Mouse (Mus musculus): Measurements from ENCODE around the gene Rheb. TPM values are rescaled to one million over a fixed set of nuclear protein-coding genes. Genes with fewer than 3 reads are reported as not detected.

Gene Rheb
- polyA plus RNA-seq, 1 experiment: 17.3 TPM

- Histone ChIP-seq H3K27ac (ENCODE audit: insufficient read depth, low read depth, low read length) (no peak overlapping the region), H3K4me3 (ENCODE audit: low read depth, low read length) (no peak overlapping the region), H3K4me1 (ENCODE audit: control insufficient read depth, insufficient read depth, insufficient read length, low read length) (peaks cover 2% of the 10 kb centered on the region; the same call in 1 of the 2 replicates), H3K36me3 (ENCODE audit: control insufficient read depth, insufficient read depth, low read length) (peaks cover 2% of the 10 kb centered on the region), H3K27me3 (ENCODE audit: control insufficient read depth, insufficient read depth, low read length) (no peaks in the 10 kb centered on the region)
- TF ChIP-seq CTCF (IDR thresholded peaks at IDR 0.05; ENCODE audit: extremely low read depth, insufficient read length, insufficient replicate concordance, low read depth, low read length) (no peak), POLR2A (IDR thresholded peaks at IDR 0.05; ENCODE audit: low read depth, low read length) (no peak)
- WGBS: 42% methylated on average over 7 of the region's 7 CpGs
Observed at GRCm38 (mm10) chr5:24797858-24798257, 44.6 kb downstream of the Rheb start.

GRCm38 (mm10) chr5:24792961-24793360 is 49.5 kb downstream of the Rheb start:
- no peaks in the 10 kb centered on the region for H3K36me3 ChIP-seq (ENCODE audit: control insufficient read depth, insufficient read depth, low read length)
- H3K27me3 ChIP-seq (ENCODE audit: control insufficient read depth, insufficient read depth, low read length): no peaks in the 10 kb centered on the region
- 71% methylated on average over 7 of the region's 7 CpGs for WGBS
- H3K27ac ChIP-seq (ENCODE audit: insufficient read depth, low read depth, low read length): no peak overlapping the region
- no peak for TF ChIP-seq CTCF (IDR thresholded peaks at IDR 0.05; ENCODE audit: extremely low read depth, insufficient read length, insufficient replicate concordance, low read depth, low read length)
- no peak for TF ChIP-seq POLR2A (IDR thresholded peaks at IDR 0.05; ENCODE audit: low read depth, low read length)
- no peak overlapping the region for H3K4me3 ChIP-seq (ENCODE audit: low read depth, low read length)
- no peaks in the 10 kb centered on the region for H3K4me1 ChIP-seq (ENCODE audit: control insufficient read depth, insufficient read depth, insufficient read length, low read length)

DNA sequence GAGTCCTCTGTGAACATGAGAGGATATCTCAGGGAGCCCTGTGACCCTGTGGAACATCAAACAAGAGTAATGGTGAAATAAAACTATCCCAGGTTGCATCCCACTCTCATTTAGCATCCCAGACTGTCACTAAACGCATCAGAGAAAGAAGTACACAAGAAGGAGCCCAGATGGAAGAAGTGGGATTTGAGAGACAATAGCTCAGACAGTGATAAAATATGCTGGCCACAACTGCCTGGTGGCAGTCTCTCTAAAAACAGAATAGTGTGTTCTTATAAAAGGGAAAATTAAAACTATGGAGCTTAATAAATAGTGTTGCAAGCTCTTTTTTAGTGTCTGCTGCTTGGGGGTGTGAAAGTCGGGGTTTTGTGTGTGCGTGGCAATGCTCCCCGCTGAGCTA is 59.5 kb downstream of the Rheb start:
- Histone ChIP-seq H3K27ac (ENCODE audit: insufficient read depth, low read depth, low read length) (no peak overlapping the region), H3K36me3 (ENCODE audit: control insufficient read depth, insufficient read depth, low read length) (no peaks in the 10 kb centered on the region), H3K4me3 (ENCODE audit: low read depth, low read length) (no peak overlapping the region), H3K4me1 (ENCODE audit: control insufficient read depth, insufficient read depth, insufficient read length, low read length) (no peaks in the 10 kb centered on the region), H3K27me3 (ENCODE audit: control insufficient read depth, insufficient read depth, low read length) (no peaks in the 10 kb centered on the region)
- WGBS: 89% methylated on average over 4 of the region's 4 CpGs
- no peak for TF ChIP-seq CTCF (IDR thresholded peaks at IDR 0.05; ENCODE audit: extremely low read depth, insufficient read length, insufficient replicate concordance, low read depth, low read length)
- no peak for TF ChIP-seq POLR2A (IDR thresholded peaks at IDR 0.05; ENCODE audit: low read depth, low read length)

GRCm38 (mm10) chr5:24781048-24781447 is 61.4 kb downstream of the Rheb start:
- Histone ChIP-seq H3K36me3 (ENCODE audit: control insufficient read depth, insufficient read depth, low read length) (no peaks in the 10 kb centered on the region), H3K4me3 (ENCODE audit: low read depth, low read length) (no peak overlapping the region), H3K27me3 (ENCODE audit: control insufficient read depth, insufficient read depth, low read length) (no peaks in the 10 kb centered on the region), H3K4me1 (ENCODE audit: control insufficient read depth, insufficient read depth, insufficient read length, low read length) (no peaks in the 10 kb centered on the region), H3K27ac (ENCODE audit: insufficient read depth, low read depth, low read length) (no peak overlapping the region)
- TF ChIP-seq CTCF (IDR thresholded peaks at IDR 0.05; ENCODE audit: extremely low read depth, insufficient read length, insufficient replicate concordance, low read depth, low read length): no peak
- no peak for TF ChIP-seq POLR2A (IDR thresholded peaks at IDR 0.05; ENCODE audit: low read depth, low read length)
- 21% methylated on average over 5 of the region's 5 CpGs for WGBS

- Histone ChIP-seq H3K36me3 (ENCODE audit: control insufficient read depth, insufficient read depth, low read length) (no peaks in the 10 kb centered on the region), H3K4me1 (ENCODE audit: control insufficient read depth, insufficient read depth, insufficient read length, low read length) (no peaks in the 10 kb centered on the region), H3K4me3 (ENCODE audit: low read depth, low read length) (no peak overlapping the region), H3K27ac (ENCODE audit: insufficient read depth, low read depth, low read length) (no peak overlapping the region), H3K27me3 (ENCODE audit: control insufficient read depth, insufficient read depth, low read length) (no peaks in the 10 kb centered on the region)
- WGBS: 53% methylated on average over 15 of the region's 15 CpGs
- TF ChIP-seq CTCF (IDR thresholded peaks at IDR 0.05; ENCODE audit: extremely low read depth, insufficient read length, insufficient replicate concordance, low read depth, low read length): peak; percentile 62; the same call in 1 of the 2 replicates
- TF ChIP-seq POLR2A (IDR thresholded peaks at IDR 0.05; ENCODE audit: low read depth, low read length): no peak
Observed at GRCm38 (mm10) chr5:24779881-24780512, 62.4 kb downstream of the Rheb start.

GRCm38 (mm10) chr5:24779321-24779720 is 63.1 kb downstream of the Rheb start:
- no peak overlapping the region for H3K27ac ChIP-seq (ENCODE audit: insufficient read depth, low read depth, low read length)
- TF ChIP-seq CTCF (IDR thresholded peaks at IDR 0.05; ENCODE audit: extremely low read depth, insufficient read length, insufficient replicate concordance, low read depth, low read length): no peak
- TF ChIP-seq POLR2A (IDR thresholded peaks at IDR 0.05; ENCODE audit: low read depth, low read length): no peak
- H3K4me1 ChIP-seq (ENCODE audit: control insufficient read depth, insufficient read depth, insufficient read length, low read length): no peaks in the 10 kb centered on the region
- H3K4me3 ChIP-seq (ENCODE audit: low read depth, low read length): no peak overlapping the region
- no peaks in the 10 kb centered on the region for H3K36me3 ChIP-seq (ENCODE audit: control insufficient read depth, insufficient read depth, low read length)
- no peaks in the 10 kb centered on the region for H3K27me3 ChIP-seq (ENCODE audit: control insufficient read depth, insufficient read depth, low read length)

DNA sequence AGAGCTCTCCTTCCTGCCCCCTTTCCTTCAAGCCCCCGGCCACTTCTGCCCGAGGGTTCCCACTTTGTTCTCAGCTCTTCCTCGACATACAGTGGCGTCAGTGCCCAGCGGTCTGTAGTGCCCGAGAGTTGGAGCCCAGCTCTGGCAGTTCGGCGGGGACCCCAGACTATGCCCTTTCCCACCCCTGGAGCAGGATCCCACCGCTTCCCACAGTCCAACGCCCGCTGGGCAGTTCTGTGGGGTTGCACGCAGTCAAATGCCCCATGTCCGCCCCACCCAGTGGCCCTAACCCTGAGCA is 63.6 kb downstream of the Rheb start:
- H3K36me3 ChIP-seq (ENCODE audit: control insufficient read depth, insufficient read depth, low read length): no peaks in the 10 kb centered on the region
- WGBS: 74% methylated on average over 13 of the region's 13 CpGs
- no peaks in the 10 kb centered on the region for H3K27me3 ChIP-seq (ENCODE audit: control insufficient read depth, insufficient read depth, low read length)
- no peaks in the 10 kb centered on the region for H3K4me1 ChIP-seq (ENCODE audit: control insufficient read depth, insufficient read depth, insufficient read length, low read length)
- no peak overlapping the region for H3K27ac ChIP-seq (ENCODE audit: insufficient read depth, low read depth, low read length)
- H3K4me3 ChIP-seq (ENCODE audit: low read depth, low read length): no peak overlapping the region
- no peak for TF ChIP-seq CTCF (IDR thresholded peaks at IDR 0.05; ENCODE audit: extremely low read depth, insufficient read length, insufficient replicate concordance, low read depth, low read length)
- TF ChIP-seq POLR2A (IDR thresholded peaks at IDR 0.05; ENCODE audit: low read depth, low read length): no peak
